ENCODE assay signal across 8 mouse cellular contexts in the genomic region with DNA sequence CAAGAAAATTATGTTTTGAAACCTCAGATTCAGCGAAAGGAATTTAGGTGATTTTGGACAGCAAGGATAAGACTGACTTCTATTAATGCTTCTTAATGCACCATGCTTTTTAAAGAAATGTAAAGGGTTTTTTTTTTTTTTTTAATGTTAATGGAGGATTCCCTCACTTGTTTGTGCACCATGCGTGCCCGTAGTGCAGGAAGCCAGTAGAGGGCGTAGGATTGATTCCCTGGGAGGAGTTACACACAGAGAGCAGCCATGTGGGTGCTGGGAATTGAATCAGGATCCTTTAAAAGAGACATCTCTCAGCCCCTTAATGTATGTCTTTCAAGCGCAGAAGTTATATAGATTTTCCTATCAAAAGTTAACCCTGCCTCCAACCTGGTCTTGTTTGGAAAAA. TPM values are rescaled to one million over a fixed set of nuclear protein-coding genes. Genes with fewer than 3 reads are reported as not detected.
A peak's percentile ranks its signal among the peaks of the same experiment; 100 is the strongest.
DNase-seq lines count a peak whose midpoint lies in the region; ATAC-seq and TF ChIP-seq lines count a peak whose summit lies in the region.

No protein-coding gene starts in this region.

- H3K9me3 ChIP-seq in MEL (replicated peaks; ENCODE audit: insufficient read depth, low read length) = no peaks in the 10 kb centered on the region
- no peaks in the 10 kb centered on the region for H3K9me3 ChIP-seq in embryonic facial prominence, embryonic 14.5 days (ENCODE audit: control insufficient read depth, low read length)
- H3K9me3 ChIP-seq in hindbrain, embryonic 16.5 days (ENCODE audit: control insufficient read depth, low read length) = no peaks in the 10 kb centered on the region
- H3K9me3 ChIP-seq in liver, embryonic 14.5 days (ENCODE audit: control insufficient read depth, low read length) = no peaks in the 10 kb centered on the region
- H3K9me3 ChIP-seq in neural tube, embryonic 12.5 days = no peaks in the 10 kb centered on the region

- H3K27ac ChIP-seq in MEL (ENCODE audit: control insufficient read depth, low read depth, low read length) = peak overlapping the region; percentile 83
- peak overlapping the region; percentile 97 for H3K27ac ChIP-seq in embryonic facial prominence, embryonic 14.5 days (replicated peaks; ENCODE audit: low read depth, low read length)
- no peak overlapping the region for H3K27ac ChIP-seq in hindbrain, embryonic 16.5 days (ENCODE audit: low read depth, low read length)
- peak overlapping the region; percentile 96 for H3K27ac ChIP-seq in liver, embryonic 14.5 days
- no peak overlapping the region for H3K27ac ChIP-seq in neural tube, embryonic 12.5 days

- peak; percentile 51 for DNase-seq in CD4-positive helper T cell, adult 2 months (ENCODE audit: low read depth, low spot score)
- DNase-seq in MEL (ENCODE audit: low read depth, low spot score) = peak; percentile 84
- DNase-seq in embryonic facial prominence, embryonic 14.5 days (ENCODE audit: low spot score) = peak; percentile 63
- DNase-seq in liver, embryonic 14.5 days (ENCODE audit: low read depth in 3 of 3, low spot score in 3 of 3) = peak; percentile 38 to 54 (median 41)
- no peak for DNase-seq in layer of hippocampus, postnatal 25 days (ENCODE audit: extremely low spot score in 1 of 2, low spot score in 1 of 2)
- DNase-seq in urinary bladder, adult 18-20 months (ENCODE audit: low spot score in 2 of 2) = no peak

- peak overlapping the region; percentile 91 to 92 for H3K4me3 ChIP-seq in MEL (ENCODE audit: control insufficient read depth in 1 of 2, insufficient read depth in 1 of 2, low read depth in 2 of 2, low read length in 2 of 2)
- H3K4me3 ChIP-seq in embryonic facial prominence, embryonic 14.5 days (ENCODE audit: low read depth, low read length) = peak overlapping the region; percentile 96
- H3K4me3 ChIP-seq in hindbrain, embryonic 16.5 days (ENCODE audit: low read length) = peak overlapping the region; percentile 99
- H3K4me3 ChIP-seq in liver, embryonic 14.5 days (ENCODE audit: insufficient read depth in 1 of 2, low read depth in 2 of 2, low read length in 2 of 2) = peak overlapping the region; percentile 73 to 100
- H3K4me3 ChIP-seq in neural tube, embryonic 12.5 days = peak overlapping the region; percentile 87

- peaks cover 31% of the 10 kb centered on the region for H3K79me2 ChIP-seq in MEL (ENCODE audit: control insufficient read depth, insufficient read depth, low read length, poor library complexity)

- H3K4me2 ChIP-seq in embryonic facial prominence, embryonic 14.5 days (ENCODE audit: low read depth, low read length) = peak overlapping the region; percentile 63
- H3K4me2 ChIP-seq in hindbrain, embryonic 16.5 days (ENCODE audit: low read length) = peak overlapping the region; percentile 74
- H3K4me2 ChIP-seq in liver, embryonic 14.5 days (ENCODE audit: low read depth) = peak overlapping the region; percentile 73
- peak overlapping the region; percentile 65 for H3K4me2 ChIP-seq in neural tube, embryonic 12.5 days (replicated peaks)

- TF ChIP-seq CTCF in MEL (IDR thresholded peaks at IDR 0.05 in 2 of 3, conservative IDR thresholded peaks at IDR 0.05 in 1 of 3; ENCODE audit: control insufficient read depth in 1 of 3, insufficient read depth in 1 of 3, low read depth in 2 of 3, low read length in 3 of 3, poor library complexity in 1 of 3, severe bottlenecking in 1 of 3) = peak; percentile 51 to 70 (median 67)
- TF ChIP-seq CTCF in liver, embryonic 14.5 days (IDR thresholded peaks at IDR 0.05; ENCODE audit: low read depth) = peak; percentile 74

- peaks cover 12 to 15% of the 10 kb centered on the region in 2 experiments for H3K4me1 ChIP-seq in MEL (ENCODE audit: control insufficient read depth in 1 of 2, insufficient read depth in 2 of 2, low read length in 2 of 2)
- peaks cover 6% of the 10 kb centered on the region for H3K4me1 ChIP-seq in embryonic facial prominence, embryonic 14.5 days (ENCODE audit: control insufficient read depth, insufficient read depth, low read length)
- H3K4me1 ChIP-seq in hindbrain, embryonic 16.5 days (ENCODE audit: control insufficient read depth, insufficient read depth, low read depth, low read length) = peaks cover 20% of the 10 kb centered on the region
- peaks cover 8 to 19% of the 10 kb centered on the region in 2 experiments for H3K4me1 ChIP-seq in liver, embryonic 14.5 days (replicated peaks; ENCODE audit: control insufficient read depth in 2 of 2, insufficient read depth in 2 of 2, low read length in 1 of 2)
- peaks cover 8% of the 10 kb centered on the region; the same call in 1 of the 2 replicates for H3K4me1 ChIP-seq in neural tube, embryonic 12.5 days

- no peak for TF ChIP-seq POLR2A in MEL (IDR thresholded peaks at IDR 0.05; ENCODE audit: control insufficient read depth in 1 of 2, insufficient read depth in 1 of 2, low read depth in 1 of 2, low read length in 2 of 2, poor library complexity in 1 of 2)

- no peaks in the 10 kb centered on the region for H3K27me3 ChIP-seq in MEL (ENCODE audit: control insufficient read depth in 1 of 2, insufficient read depth in 2 of 2, low read length in 2 of 2)
- no peaks in the 10 kb centered on the region for H3K27me3 ChIP-seq in embryonic facial prominence, embryonic 14.5 days (replicated peaks; ENCODE audit: control insufficient read depth, insufficient read depth, low read length)
- no peaks in the 10 kb centered on the region for H3K27me3 ChIP-seq in hindbrain, embryonic 16.5 days (replicated peaks; ENCODE audit: control insufficient read depth, insufficient read depth, low read length)
- H3K27me3 ChIP-seq in liver, embryonic 14.5 days (ENCODE audit: control insufficient read depth, insufficient read depth, low read length) = no peaks in the 10 kb centered on the region
- H3K27me3 ChIP-seq in neural tube, embryonic 12.5 days (replicated peaks) = no peaks in the 10 kb centered on the region

- 15% methylated on average over 5 of the region's 5 CpGs for WGBS in embryonic facial prominence, embryonic 14.5 days
- 12% methylated on average over 5 of the region's 5 CpGs for WGBS in hindbrain, embryonic 16.5 days
- 14% methylated on average over 5 of the region's 5 CpGs for WGBS in liver, embryonic 14.5 days (ENCODE audit: insufficient replicate concordance)
- WGBS in neural tube, embryonic 12.5 days = 15% methylated on average over 5 of the region's 5 CpGs

- no peak for ATAC-seq in embryonic facial prominence, embryonic 14.5 days (ENCODE audit: low read depth)
- ATAC-seq in hindbrain, embryonic 16.5 days = no peak
- no peak for ATAC-seq in liver, embryonic 14.5 days (ENCODE audit: insufficient read depth)
- ATAC-seq in neural tube, embryonic 12.5 days (ENCODE audit: low FRiP score, low read depth) = no peak

- H3K9ac ChIP-seq in MEL (ENCODE audit: control insufficient read depth, low read depth, low read length, poor library complexity, severe bottlenecking) = peak overlapping the region; percentile 95
- peak overlapping the region; percentile 90 for H3K9ac ChIP-seq in embryonic facial prominence, embryonic 14.5 days (ENCODE audit: low read depth, low read length)
- no peak overlapping the region for H3K9ac ChIP-seq in hindbrain, embryonic 16.5 days (ENCODE audit: low read depth, low read length)
- peak overlapping the region; percentile 98 for H3K9ac ChIP-seq in liver, embryonic 14.5 days (replicated peaks)
- H3K9ac ChIP-seq in neural tube, embryonic 12.5 days = peak overlapping the region; percentile 92

- no peak; the same call in 1 of the 2 replicates for TF ChIP-seq RAD21 in MEL (IDR thresholded peaks at IDR 0.05; ENCODE audit: low read depth, low read length)

- peaks cover 17 to 33% of the 10 kb centered on the region in 2 experiments for H3K36me3 ChIP-seq in MEL (ENCODE audit: control insufficient read depth in 1 of 2, insufficient read depth in 2 of 2, low read length in 2 of 2)
- peaks cover 19% of the 10 kb centered on the region for H3K36me3 ChIP-seq in embryonic facial prominence, embryonic 14.5 days (ENCODE audit: control insufficient read depth, insufficient read depth, low read length)
- no peaks in the 10 kb centered on the region for H3K36me3 ChIP-seq in hindbrain, embryonic 16.5 days (ENCODE audit: control insufficient read depth, insufficient read depth, low read length)
- peaks cover 11% of the 10 kb centered on the region for H3K36me3 ChIP-seq in liver, embryonic 14.5 days (replicated peaks; ENCODE audit: control insufficient read depth, insufficient read depth, low read depth)
- H3K36me3 ChIP-seq in neural tube, embryonic 12.5 days = no peaks in the 10 kb centered on the region; the same call in 1 of the 2 replicates

- no peak for TF ChIP-seq EP300 in MEL (IDR thresholded peaks at IDR 0.05; ENCODE audit: low read depth in 1 of 2, low read length in 2 of 2)
- TF ChIP-seq EP300 in liver, embryonic 14.5 days (IDR thresholded peaks at IDR 0.05; ENCODE audit: low read depth) = no peak

TF ChIP-seq in MEL, 35 proteins besides CTCF, POLR2A, EP300 and RAD21 (continues in another document):
- TF ChIP-seq GABPA (IDR thresholded peaks at IDR 0.05; ENCODE audit: low read depth, low read length) = no peak
- no peak for TF ChIP-seq ZMIZ1 (IDR thresholded peaks at IDR 0.05; ENCODE audit: low read depth, low read length)
- TF ChIP-seq MAFK (IDR thresholded peaks at IDR 0.05; ENCODE audit: borderline replicate concordance, low read depth, low read length) = no peak

RNA-seq across cellular contexts. Expression of gene Herc4, which starts 1.1 kb away (rescaled TPM):
- 37.1 and 38.6 TPM in 2 replicates for total RNA-seq in MEL (2012; rRNA removed)
- 100 to 1,000 TPM in 1 of 2 experiments, 10 to 100 TPM in 1; 57.1 to 140 TPM for polyA plus RNA-seq in MEL (2012; ENCODE audit: insufficient read depth in 1 of 2, insufficient read length in 2 of 2, low read depth in 1 of 2, low replicate concordance in 2 of 2, missing spikeins in 1 of 2)
- 37.1 and 38.6 TPM in 2 replicates for polyA plus RNA-seq in embryonic facial prominence, embryonic 14.5 days (2014; fragmentation: Nextera tagmentation; extraction: Ambion mirVana)
- 23.8 and 28.3 TPM in 2 replicates for polyA plus RNA-seq in hindbrain, embryonic 16.5 days (2015; fragmentation: Nextera tagmentation; extraction: Ambion mirVana)
- 15.3 and 21.5 TPM in 2 replicates for polyA plus RNA-seq in liver, embryonic 14.5 days (2012; rRNA removed)
- 33.7 and 34.3 TPM in 2 replicates for polyA plus RNA-seq in liver, embryonic 14.5 days (2014; fragmentation: Nextera tagmentation; extraction: Ambion mirVana)
- polyA plus RNA-seq in neural tube, embryonic 12.5 days (2016; fragmentation: Nextera tagmentation; extraction: Ambion mirVana) = 36.0 and 36.2 TPM in 2 replicates
- 10 to 100 TPM; 32.2 to 38.2 TPM for total RNA-seq in layer of hippocampus, postnatal 25 days (2021)

RNA-seq across cellular contexts. Expression of gene Mypn, which starts 41.0 kb away (rescaled TPM):
- total RNA-seq in MEL (2012; rRNA removed) = not detected in 2 replicates
- polyA plus RNA-seq in MEL (2012; ENCODE audit: insufficient read depth in 1 of 2, insufficient read length in 2 of 2, low read depth in 1 of 2, low replicate concordance in 2 of 2, missing spikeins in 1 of 2) = not detected
- 8.2 and 11.2 TPM in 2 replicates for polyA plus RNA-seq in embryonic facial prominence, embryonic 14.5 days (2014; fragmentation: Nextera tagmentation; extraction: Ambion mirVana)
- polyA plus RNA-seq in hindbrain, embryonic 16.5 days (2015; fragmentation: Nextera tagmentation; extraction: Ambion mirVana) = 1.0 and 1.3 TPM in 2 replicates
- polyA plus RNA-seq in liver, embryonic 14.5 days (2012; rRNA removed) = 0.02 and 0.03 TPM in 2 replicates
- polyA plus RNA-seq in liver, embryonic 14.5 days (2014; fragmentation: Nextera tagmentation; extraction: Ambion mirVana) = 0.05 and 0.13 TPM in 2 replicates
- polyA plus RNA-seq in neural tube, embryonic 12.5 days (2016; fragmentation: Nextera tagmentation; extraction: Ambion mirVana) = 0.58 and 0.61 TPM in 2 replicates
- 1 to 10 TPM; 1.6 to 2.3 TPM for total RNA-seq in layer of hippocampus, postnatal 25 days (2021)

Comparison
In these comparisons a context has a peak if more than half of its experiments do, and no peak if none do; other contexts are left out.
1. DNase-seq: peak in CD4-positive helper T cell, adult 2 months (single experiment), MEL (single experiment), embryonic facial prominence, embryonic 14.5 days (single experiment) and liver, embryonic 14.5 days (3 of 3); none in layer of hippocampus, postnatal 25 days (0 of 2) and urinary bladder, adult 18-20 months (0 of 2).
2. H3K27ac ChIP-seq: peak in MEL (single experiment), embryonic facial prominence, embryonic 14.5 days (single experiment) and liver, embryonic 14.5 days (single experiment); none in hindbrain, embryonic 16.5 days (single experiment) and neural tube, embryonic 12.5 days (single experiment).
3. Peak in every context shown above with its lines, with median percentiles within 50 percentile points of each other: H3K4me3 ChIP-seq and H3K4me2 ChIP-seq.